ENCODE assay signal across 8 mouse cellular contexts in genomic region chr16:8831241-8831640, GRCm38 (mm10). TPM values are rescaled to one million over a fixed set of nuclear protein-coding genes. Genes with fewer than 3 reads are reported as not detected.
DNase-seq lines count a peak whose midpoint lies in the region; ATAC-seq and TF ChIP-seq lines count a peak whose summit lies in the region.

No protein-coding gene starts in this region.

- H3K4me1 ChIP-seq in kidney, embryonic 15.5 days = peaks cover 34% of the 10 kb centered on the region
- H3K4me1 ChIP-seq in midbrain, embryonic 10.5 days = peaks cover 36% of the 10 kb centered on the region

- no peak for TF ChIP-seq CTCF in left cerebral cortex, adult 2 months (IDR thresholded peaks at IDR 0.05)

- peak overlapping the region; percentile 85 for H3K4me2 ChIP-seq in kidney, embryonic 15.5 days

- intact Hi-C loops in left cerebral cortex, adult 2 months (cut with DNase I) = loop anchor here (10.0 kb wide), 1 partner anchor 146 kb away; the partner anchor contains the start of gene Gm5767

- H3K9ac ChIP-seq in kidney, embryonic 15.5 days = peak overlapping the region; percentile 99

- peak overlapping the region; percentile 91 for H3K27ac ChIP-seq in left cerebral cortex, adult 2 months
- peak overlapping the region; percentile 97 for H3K27ac ChIP-seq in kidney, embryonic 15.5 days
- H3K27ac ChIP-seq in midbrain, embryonic 10.5 days (replicated peaks) = peak overlapping the region; percentile 99

- H3K36me3 ChIP-seq in kidney, embryonic 15.5 days = peaks cover 35% of the 10 kb centered on the region
- peaks cover 48% of the 10 kb centered on the region for H3K36me3 ChIP-seq in midbrain, embryonic 10.5 days

- no peaks in the 10 kb centered on the region for H3K27me3 ChIP-seq in kidney, embryonic 15.5 days
- H3K27me3 ChIP-seq in midbrain, embryonic 10.5 days (ENCODE audit: low read depth, poor library complexity, severe bottlenecking) = no peaks in the 10 kb centered on the region

- 3% methylated on average over 12 of the region's 12 CpGs for WGBS in kidney, embryonic 15.5 days
- 10% methylated on average over 12 of the region's 12 CpGs for WGBS in midbrain, embryonic 10.5 days

- peak overlapping the region; percentile 86 for H3K4me3 ChIP-seq in left cerebral cortex, adult 2 months
- peak overlapping the region; percentile 83 for H3K4me3 ChIP-seq in kidney, embryonic 15.5 days (replicated peaks)
- peak overlapping the region; percentile 99 for H3K4me3 ChIP-seq in midbrain, embryonic 10.5 days

- no peak for ATAC-seq in kidney, embryonic 15.5 days (replicated peaks; ENCODE audit: low FRiP score)

- DNase-seq in left cerebral cortex, adult 2 months (ENCODE audit: extremely low spot score in 1 of 2, low spot score in 2 of 2) = no peak
- no peak for DNase-seq in left cerebral cortex, adult 11 months (ENCODE audit: low spot score)
- DNase-seq in cerebellum, postnatal 10 days = peak; percentile 39 to 49
- DNase-seq in heart, adult 8-10 months (ENCODE audit: low spot score) = peak; percentile 36
- DNase-seq in midbrain, embryonic 10.5 days (ENCODE audit: low spot score) = peak; percentile 29
- peak; percentile 8 to 21 for DNase-seq in thymus, adult 18-20 months
- DNase-seq in layer of hippocampus, adult 9-10 months (ENCODE audit: low spot score) = no peak

- H3K9me3 ChIP-seq in kidney, embryonic 15.5 days (replicated peaks) = no peaks in the 10 kb centered on the region
- no peaks in the 10 kb centered on the region for H3K9me3 ChIP-seq in midbrain, embryonic 10.5 days (replicated peaks)

RNA-seq across cellular contexts. Expression of gene 1810013L24Rik, which starts 1.3 kb away (rescaled TPM):
- 100 to 1,000 TPM; 111 TPM for total RNA-seq in left cerebral cortex, adult 2 months (2021)
- 100 to 1,000 TPM; 121 to 130 (median 129) TPM for total RNA-seq in heart, adult 8-10 months (2022)
- polyA plus RNA-seq in kidney, embryonic 15.5 days (2015; fragmentation: Nextera tagmentation; extraction: Ambion mirVana) = 20.4 and 20.8 TPM in 2 replicates
- polyA plus RNA-seq in midbrain, embryonic 10.5 days (2016; fragmentation: Nextera tagmentation; extraction: Ambion mirVana) = 19.0 and 21.5 TPM in 2 replicates

RNA-seq across cellular contexts. Expression of gene Usp7, which starts 39.1 kb away (rescaled TPM):
- total RNA-seq in left cerebral cortex, adult 2 months (2021) = 100 to 1,000 TPM; 167 to 182 TPM
- total RNA-seq in heart, adult 8-10 months (2022) = 10 to 100 TPM; 42.9 to 59.2 (median 48.1) TPM
- polyA plus RNA-seq in kidney, embryonic 15.5 days (2015; fragmentation: Nextera tagmentation; extraction: Ambion mirVana) = 26.4 and 31.3 TPM in 2 replicates
- 25.0 and 28.1 TPM in 2 replicates for polyA plus RNA-seq in midbrain, embryonic 10.5 days (2016; fragmentation: Nextera tagmentation; extraction: Ambion mirVana)

Comparison
In these comparisons a context has a peak if more than half of its experiments do, and no peak if none do; other contexts are left out.
1. DNase-seq: peak in cerebellum, postnatal 10 days (2 of 2), heart, adult 8-10 months (single experiment), midbrain, embryonic 10.5 days (single experiment) and thymus, adult 18-20 months (2 of 2); none in left cerebral cortex, adult 2 months (0 of 2), left cerebral cortex, adult 11 months (single experiment) and layer of hippocampus, adult 9-10 months (single experiment).
2. Peak in every context shown above with its lines, with median percentiles within 50 percentile points of each other: H3K27ac ChIP-seq and H3K4me3 ChIP-seq.